Mouse (Mus musculus) forebrain, postnatal 0 days (tissue): ENCODE data around the gene Sufu. TPM values are rescaled to one million over a fixed set of nuclear protein-coding genes. Genes with fewer than 3 reads are reported as not detected.

ENCODE experiments used
- ATAC-seq: fragments of 200-750 bp; cut with Nextera tagmentation; 2 replicates; pipeline ENCODE4 v1.8.0; 2017; ENCODE audit warnings: mild to moderate bottlenecking, moderate library complexity
- DNase-seq: peaks from one replicate; pipeline ENCODE4 v3.0.0-alpha.2; 2015
- H3K27ac ChIP-seq: fragments of 300-500 bp; sonication (generic); 2 replicates; pipeline ENCODE4 v1.5.1; 2014; ENCODE audit warnings: low read depth, mild to moderate bottlenecking, antibody characterized with exemption, low read length, moderate library complexity, mixed read lengths
- H3K27me3 ChIP-seq: fragments of 300-500 bp; sonication (generic); 2 replicates; pipeline ENCODE4 v1.6.1; 2014; ENCODE audit warnings: mild to moderate bottlenecking, low read length, mixed read lengths; ENCODE audit not compliant: insufficient read depth
- H3K36me3 ChIP-seq: fragments of 300-500 bp; sonication (generic); 2 replicates; pipeline ENCODE4 v1.6.1; 2014; ENCODE audit warnings: mild to moderate bottlenecking, moderate library complexity; ENCODE audit not compliant: insufficient read depth
- H3K4me1 ChIP-seq: fragments of 300-500 bp; sonication (generic); 2 replicates; pipeline ENCODE4 v1.6.1; 2014; ENCODE audit warnings: antibody characterized with exemption; ENCODE audit not compliant: insufficient read depth
- H3K4me2 ChIP-seq: fragments of 300-500 bp; sonication (generic); 2 replicates; pipeline ENCODE4 v1.6.1; 2014; ENCODE audit warnings: low read depth, mild to moderate bottlenecking, moderate library complexity
- H3K4me3 ChIP-seq: fragments of 300-500 bp; sonication (generic); 2 replicates; pipeline ENCODE4 v1.5.1; 2014; ENCODE audit warnings: low read depth, low read length, mixed read lengths
- H3K9ac ChIP-seq: fragments of 300-500 bp; sonication (generic); 2 replicates; pipeline ENCODE4 v1.6.1; 2014; ENCODE audit warnings: mild to moderate bottlenecking
- H3K9me3 ChIP-seq: fragments of 300-500 bp; sonication (generic); 2 replicates; pipeline ENCODE4 v1.6.1; 2016; ENCODE audit warnings: low read length
- CTCF ChIP-seq: sonication (generic); IDR thresholded peaks from 2 replicates; pipeline ENCODE4 v1.5.1; 2016; ENCODE audit warnings: antibody characterized with exemption, control low read depth, low read depth
- WGBS: fragments of 180-500 bp; shearing (Covaris S2); extraction: QIAGEN DNeasy Blood & Tissue Kit; methylation state at CpG from one replicate; pipeline ENCODE4 v1.1.7; 2014; 5-methylcytosine and 5-hydroxymethylcytosine counted together
- polyA plus RNA-seq: library from polyadenylated mRNA; unstranded; fragments of >200 nt; fragmentation: Nextera tagmentation; extraction: Ambion mirVana; gene quantifications from 2 replicates; pipeline ENCODE4 v1.2.1, GENCODE M21; 2015
- total RNA-seq: library from RNA; depleted of rRNA; stranded (reverse); fragments of >200 nt; gene quantifications from 2 replicates; pipeline ENCODE4 v1.2.3, GENCODE M21; 2014

The Sufu gene
- total and polyA plus RNA-seq, 2 experiments from 2014 or later = 13.1 to 17.7 TPM

DNA sequence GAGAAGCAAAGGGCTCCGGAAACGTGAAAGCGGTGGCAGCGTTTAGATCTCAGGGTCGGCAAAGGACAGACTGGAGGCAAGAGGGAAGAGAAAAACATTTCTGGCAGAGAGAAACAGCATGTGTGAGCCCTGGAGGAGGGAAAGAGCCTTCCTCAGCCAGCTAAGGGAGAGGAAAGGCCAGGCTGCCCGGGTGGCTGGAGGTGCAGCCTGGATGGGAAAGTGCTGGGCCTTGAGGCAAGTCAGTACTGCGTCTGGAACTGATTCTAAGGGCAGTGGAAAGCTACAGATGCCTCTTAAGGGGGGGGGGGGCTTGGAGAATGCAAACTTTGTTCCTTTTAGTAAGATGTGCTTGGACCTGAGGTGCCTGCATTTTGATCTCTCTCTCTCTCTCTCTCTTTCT, 37.0 kb downstream of the Sufu start:
- no peak overlapping the region for H3K27ac ChIP-seq
- no peaks in the 10 kb centered on the region for H3K4me1 ChIP-seq
- no peaks in the 10 kb centered on the region for H3K27me3 ChIP-seq
- 70% methylated on average over 7 of the region's 7 CpGs for WGBS
- no peak overlapping the region for H3K9ac ChIP-seq
- no peak for ATAC-seq
- no peak for DNase-seq
- TF ChIP-seq CTCF = no peak
- H3K4me3 ChIP-seq = no peak overlapping the region
- H3K36me3 ChIP-seq = no peaks in the 10 kb centered on the region
- H3K4me2 ChIP-seq = no peak overlapping the region
- no peaks in the 10 kb centered on the region for H3K9me3 ChIP-seq

DNA sequence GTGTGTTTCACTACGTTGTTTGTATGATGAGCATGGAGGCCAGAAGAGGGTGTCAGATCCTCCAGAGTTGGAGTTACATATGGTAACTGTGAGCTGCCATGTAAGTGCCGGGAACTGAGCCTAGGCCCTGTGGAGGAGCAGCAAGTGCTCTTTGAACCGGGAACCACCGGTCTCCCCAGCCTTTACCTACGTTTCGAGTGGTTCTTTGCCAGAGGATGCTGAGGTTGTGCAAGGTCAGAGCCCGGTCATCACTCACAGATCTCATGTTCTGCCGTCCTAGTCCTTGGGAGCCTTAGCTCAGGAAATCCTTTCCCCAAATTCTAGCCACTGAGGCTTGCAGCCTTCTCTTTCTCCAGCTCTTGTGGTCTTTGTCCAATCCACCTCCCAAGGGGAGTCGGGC, 37.5 kb downstream of the Sufu start:
- no peak overlapping the region for H3K27ac ChIP-seq
- H3K36me3 ChIP-seq = no peaks in the 10 kb centered on the region
- no peak overlapping the region for H3K4me3 ChIP-seq
- H3K4me1 ChIP-seq = no peaks in the 10 kb centered on the region
- ATAC-seq (no peak), DNase-seq (no peak)
- no peak overlapping the region for H3K9ac ChIP-seq
- 68% methylated on average over 9 of the region's 9 CpGs for WGBS
- H3K9me3 ChIP-seq = no peaks in the 10 kb centered on the region
- no peak overlapping the region for H3K4me2 ChIP-seq
- TF ChIP-seq CTCF = no peak
- H3K27me3 ChIP-seq = no peaks in the 10 kb centered on the region

DNA sequence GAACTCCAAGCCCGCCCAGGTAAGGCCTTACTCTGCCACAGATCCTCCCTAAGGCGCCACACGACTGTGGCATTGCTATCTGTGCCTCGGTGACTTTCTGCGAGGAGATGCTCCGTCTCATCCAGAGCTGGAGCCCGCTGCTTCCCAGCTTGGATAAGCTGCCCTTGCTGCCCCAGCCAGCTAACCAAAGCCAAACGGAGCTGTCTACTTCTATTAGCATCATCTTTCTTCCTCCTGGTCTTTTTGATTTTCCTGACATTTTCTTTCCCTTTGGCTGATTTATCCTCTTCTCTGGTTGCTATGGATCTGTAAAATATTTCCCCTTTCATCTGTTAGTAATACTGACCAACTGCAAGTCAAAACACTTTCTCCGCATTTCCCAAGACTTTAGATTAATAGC, 37.9 kb downstream of the Sufu start:
- no peak for DNase-seq
- no peaks in the 10 kb centered on the region for H3K4me1 ChIP-seq
- H3K4me3 ChIP-seq = no peak overlapping the region
- no peaks in the 10 kb centered on the region for H3K9me3 ChIP-seq
- H3K4me2 ChIP-seq = no peak overlapping the region
- no peak overlapping the region for H3K9ac ChIP-seq
- TF ChIP-seq CTCF = no peak
- H3K27ac ChIP-seq = no peak overlapping the region
- 74% methylated on average over 9 of the region's 9 CpGs for WGBS
- ATAC-seq = no peak
- no peaks in the 10 kb centered on the region for H3K36me3 ChIP-seq
- no peaks in the 10 kb centered on the region for H3K27me3 ChIP-seq

DNA sequence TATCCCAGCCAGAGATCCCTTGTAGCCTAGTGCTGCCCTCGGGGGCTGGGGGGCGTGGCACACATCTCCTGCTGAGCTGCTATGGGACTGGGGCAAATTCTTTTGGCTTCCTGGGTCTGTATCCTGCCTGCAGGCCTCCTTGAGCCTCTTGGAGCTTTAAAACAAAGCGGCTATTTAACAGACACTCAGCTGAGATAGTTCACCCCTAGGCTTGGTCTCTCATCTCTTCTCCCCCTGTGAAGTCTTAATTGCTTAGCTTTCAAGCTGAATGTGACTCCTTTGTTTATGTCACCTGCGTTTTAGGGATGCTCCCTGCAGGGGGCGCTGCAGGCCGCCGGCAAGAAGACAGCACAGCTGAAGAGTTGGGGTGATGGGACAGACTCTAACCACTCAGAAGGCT, 38.8 kb downstream of the Sufu start:
- Histone ChIP-seq H3K9ac (no peak overlapping the region), H3K4me3 (no peak overlapping the region), H3K36me3 (no peaks in the 10 kb centered on the region), H3K4me1 (no peaks in the 10 kb centered on the region), H3K4me2 (no peak overlapping the region), H3K27ac (no peak overlapping the region), H3K9me3 (no peaks in the 10 kb centered on the region), H3K27me3 (no peaks in the 10 kb centered on the region)
- WGBS = 5% methylated on average over 7 of the region's 7 CpGs
- peak; percentile 59 for TF ChIP-seq CTCF
- DNase-seq = no peak
- peak; percentile 34; the same call in 1 of the 2 replicates for ATAC-seq

DNA sequence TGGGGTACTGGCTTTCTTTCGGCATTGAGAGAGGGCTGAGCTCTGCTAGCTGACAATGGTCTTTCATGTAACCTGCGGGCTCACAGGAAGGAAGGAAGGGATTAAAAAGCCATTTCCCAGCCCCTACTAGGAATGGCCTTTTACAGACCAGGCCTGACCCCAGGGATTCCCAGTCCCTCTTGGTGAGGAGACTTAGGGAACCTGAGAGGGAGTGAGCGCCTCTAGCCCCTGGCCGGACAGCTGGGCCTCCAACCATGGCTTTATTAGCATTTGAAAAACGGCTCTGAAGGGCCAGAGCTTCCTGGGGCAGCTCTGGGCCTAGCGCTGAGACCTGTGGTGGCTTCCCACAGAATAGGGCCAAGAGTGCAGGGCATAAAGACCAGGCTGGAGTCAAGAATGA, 46.8 kb downstream of the Sufu start:
- no peak for TF ChIP-seq CTCF
- no peak for ATAC-seq
- no peak overlapping the region for H3K9ac ChIP-seq

DNA sequence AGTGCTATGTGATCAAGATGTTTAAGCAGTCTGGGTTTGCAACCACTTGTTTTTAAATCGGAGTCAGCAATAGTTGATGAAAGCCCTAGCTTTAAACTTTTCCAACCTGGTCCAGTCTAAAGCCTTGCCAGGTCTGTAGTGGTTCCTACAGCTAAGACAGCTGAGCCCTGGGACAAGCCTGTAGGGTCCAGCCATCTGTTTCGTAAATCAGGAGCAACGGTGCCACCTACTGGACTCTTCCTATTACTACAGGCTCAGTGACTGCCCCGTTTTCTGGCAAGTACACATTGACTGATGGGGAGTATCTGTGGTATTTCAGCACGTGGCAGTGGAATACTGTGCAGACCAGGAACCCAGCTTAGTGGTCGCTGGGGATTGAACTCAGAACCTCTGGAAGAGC, 47.5 kb downstream of the Sufu start:
- H3K27me3 ChIP-seq = no peaks in the 10 kb centered on the region
- no peak overlapping the region for H3K4me3 ChIP-seq
- no peak overlapping the region for H3K27ac ChIP-seq
- WGBS = 6% methylated on average over 6 of the region's 6 CpGs
- no peak overlapping the region for H3K4me2 ChIP-seq
- peak; percentile 79 for ATAC-seq
- no peaks in the 10 kb centered on the region for H3K4me1 ChIP-seq
- H3K9me3 ChIP-seq = no peaks in the 10 kb centered on the region
- peak; percentile 89 for TF ChIP-seq CTCF
- DNase-seq = peak; percentile 92
- H3K9ac ChIP-seq = no peak overlapping the region
- H3K36me3 ChIP-seq = no peaks in the 10 kb centered on the region

More for the DNA sequence above, 46.8 kb downstream of the Sufu start:
- Histone ChIP-seq H3K36me3 (no peaks in the 10 kb centered on the region), H3K4me1 (no peaks in the 10 kb centered on the region), H3K4me3 (no peak overlapping the region), H3K27ac (no peak overlapping the region), H3K9me3 (no peaks in the 10 kb centered on the region), H3K4me2 (no peak overlapping the region), H3K27me3 (no peaks in the 10 kb centered on the region)
- WGBS = 18% methylated on average over 6 of the region's 6 CpGs
- DNase-seq = no peak

DNA sequence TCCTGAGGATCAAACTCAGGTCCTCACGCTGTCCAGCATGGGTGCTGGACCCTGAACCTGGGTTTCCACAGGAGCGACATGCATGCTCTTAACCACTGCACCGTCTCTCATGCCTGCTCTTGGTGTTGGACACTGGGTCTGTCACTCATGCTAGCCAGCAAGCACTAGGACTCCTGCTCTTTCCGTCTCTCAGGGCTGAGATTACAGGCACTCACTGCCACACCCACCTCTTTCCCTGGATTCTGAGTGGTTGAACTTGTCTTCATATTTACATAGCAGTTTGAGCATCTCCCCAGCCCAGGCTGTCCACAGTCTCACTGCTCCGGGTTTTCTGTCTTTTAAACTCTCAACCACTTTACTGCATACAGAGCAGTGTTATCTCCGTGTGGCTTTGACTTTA, 48.9 kb downstream of the Sufu start:
- Histone ChIP-seq H3K4me1 (no peaks in the 10 kb centered on the region), H3K9me3 (no peaks in the 10 kb centered on the region), H3K36me3 (no peaks in the 10 kb centered on the region), H3K9ac (no peak overlapping the region), H3K4me2 (no peak overlapping the region), H3K27me3 (no peaks in the 10 kb centered on the region), H3K27ac (no peak overlapping the region), H3K4me3 (no peak overlapping the region)
- ATAC-seq (no peak), DNase-seq (no peak)
- WGBS = 53% methylated on average over 6 of the region's 6 CpGs
- TF ChIP-seq CTCF = no peak
